12 mouse cellular contexts compared by ENCODE assay signal in the genomic region with DNA sequence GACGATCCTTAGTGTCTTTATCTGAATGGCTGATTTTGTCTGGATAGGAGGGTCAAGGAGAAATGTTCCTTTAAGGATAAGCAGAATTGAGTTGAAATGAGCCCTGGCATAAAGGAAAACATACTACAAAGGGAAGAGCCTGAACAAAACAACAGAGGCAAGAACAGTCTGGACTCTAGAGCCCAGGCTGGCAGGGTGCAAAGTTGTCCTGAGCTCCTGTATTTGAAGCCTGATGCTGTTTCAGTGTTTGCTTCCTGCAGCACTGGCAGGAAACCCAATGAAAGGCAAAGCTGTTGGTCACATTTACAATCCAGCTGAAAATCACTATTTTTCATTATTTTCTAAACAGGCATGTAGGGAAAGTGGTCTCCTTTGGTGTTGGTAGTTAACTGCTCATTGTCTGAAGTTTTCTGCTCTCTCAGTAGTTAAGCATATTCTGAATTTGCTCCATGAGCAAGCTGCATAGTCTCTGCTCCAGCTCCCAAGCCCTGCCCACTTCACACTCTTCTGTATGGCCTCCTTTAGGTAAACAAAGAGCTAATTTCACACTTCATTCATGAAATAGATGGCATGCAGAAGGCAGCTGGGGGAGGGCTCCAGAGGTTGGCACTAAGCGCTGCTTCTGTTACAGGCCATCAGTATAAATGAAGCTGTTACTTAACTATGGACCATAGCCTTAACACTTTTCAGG. TPM values are rescaled to one million over a fixed set of nuclear protein-coding genes. Genes with fewer than 3 reads are reported as not detected.
A peak's percentile ranks its signal among the peaks of the same experiment; 100 is the strongest.
DNase-seq lines count a peak whose midpoint lies in the region; ATAC-seq and TF ChIP-seq lines count a peak whose summit lies in the region.
"Had no signal": no experiment of that assay in that cellular context is flagged by ENCODE, and none has a peak within 500 bp of the region (broad histone marks: within the 10 kb centered on the region; RNA-seq: fewer than 3 reads in every experiment).

No protein-coding gene starts in this region.

- no peak for ATAC-seq in lung, postnatal 0 days
- ATAC-seq in forebrain, embryonic 16.5 days = peak; percentile 93
- peak; percentile 72; the same call in 1 of the 2 replicates for ATAC-seq in neural tube, embryonic 14.5 days (ENCODE audit: low read depth)
- ATAC-seq: intestine, embryonic 16.5 days had no signal

- peak; percentile 22 for DNase-seq in lung, postnatal 0 days (ENCODE audit: low spot score)
- DNase-seq in lung, postnatal 14 days = no peak
- no peak for DNase-seq in limb, embryonic 10.5 days (ENCODE audit: low spot score)
- no peak for DNase-seq in frontal cortex, postnatal 36 days (ENCODE audit: low spot score in 2 of 2)
- DNase-seq in cerebellum, postnatal 14 days = no peak
- DNase-seq: adrenal gland, postnatal 25 days; gastrocnemius, postnatal 25 days; left cerebral cortex, postnatal 4 days; right cerebral cortex, postnatal 14 days had no signal

- no peak for TF ChIP-seq EP300 in lung, postnatal 0 days (IDR thresholded peaks at IDR 0.05)

- no peaks in the 10 kb centered on the region for H3K36me3 ChIP-seq in lung, postnatal 0 days (ENCODE audit: insufficient read depth, low read length)
- no peaks in the 10 kb centered on the region for H3K36me3 ChIP-seq in forebrain, embryonic 16.5 days (ENCODE audit: control insufficient read depth, insufficient read depth)
- peaks cover 4% of the 10 kb centered on the region; the same call in 1 of the 2 replicates for H3K36me3 ChIP-seq in limb, embryonic 10.5 days
- H3K36me3 ChIP-seq in neural tube, embryonic 14.5 days (ENCODE audit: control insufficient read depth, insufficient read depth, low read length) = no peaks in the 10 kb centered on the region

- no peak overlapping the region for H3K9ac ChIP-seq in lung, postnatal 0 days (replicated peaks; ENCODE audit: low read depth)
- H3K9ac ChIP-seq in forebrain, embryonic 16.5 days (replicated peaks; ENCODE audit: low read depth, low read length) = no peak overlapping the region
- H3K9ac ChIP-seq in neural tube, embryonic 14.5 days (replicated peaks; ENCODE audit: low read depth, low read length) = no peak overlapping the region

- H3K4me3 ChIP-seq in lung, postnatal 0 days (ENCODE audit: low read depth, low read length) = no peak overlapping the region
- no peak overlapping the region for H3K4me3 ChIP-seq in forebrain, embryonic 16.5 days (replicated peaks; ENCODE audit: low read length)
- H3K4me3 ChIP-seq in limb, embryonic 10.5 days = no peak overlapping the region
- no peak overlapping the region for H3K4me3 ChIP-seq in neural tube, embryonic 14.5 days (ENCODE audit: low read depth, low read length)

- H3K9me3 ChIP-seq in lung, postnatal 0 days (ENCODE audit: low read length) = no peaks in the 10 kb centered on the region
- H3K9me3 ChIP-seq in forebrain, embryonic 16.5 days (ENCODE audit: control insufficient read depth, low read length) = no peaks in the 10 kb centered on the region
- H3K9me3 ChIP-seq in limb, embryonic 10.5 days (replicated peaks) = no peaks in the 10 kb centered on the region
- no peaks in the 10 kb centered on the region for H3K9me3 ChIP-seq in neural tube, embryonic 14.5 days (ENCODE audit: control insufficient read depth, low read length)

- H3K27ac ChIP-seq in lung, postnatal 0 days (ENCODE audit: low read length) = no peak overlapping the region
- no peak overlapping the region for H3K27ac ChIP-seq in forebrain, embryonic 16.5 days (ENCODE audit: low read length)
- peak overlapping the region; percentile 38 for H3K27ac ChIP-seq in limb, embryonic 10.5 days
- no peak overlapping the region for H3K27ac ChIP-seq in neural tube, embryonic 14.5 days (ENCODE audit: low read depth, low read length)

- WGBS in lung, postnatal 0 days = 40% methylated on average over 2 of the region's 2 CpGs
- WGBS in forebrain, embryonic 16.5 days = 49% methylated on average over 2 of the region's 2 CpGs
- 72% methylated on average over 2 of the region's 2 CpGs for WGBS in limb, embryonic 10.5 days
- 37% methylated on average over 2 of the region's 2 CpGs for WGBS in neural tube, embryonic 14.5 days

- H3K4me1 ChIP-seq in lung, postnatal 0 days (ENCODE audit: insufficient read depth, low read depth, low read length) = peaks cover 4% of the 10 kb centered on the region; the same call in 1 of the 2 replicates
- peaks cover 19% of the 10 kb centered on the region for H3K4me1 ChIP-seq in forebrain, embryonic 16.5 days (replicated peaks; ENCODE audit: control insufficient read depth, insufficient read depth, low read length)
- peaks cover 76% of the 10 kb centered on the region for H3K4me1 ChIP-seq in limb, embryonic 10.5 days
- H3K4me1 ChIP-seq in neural tube, embryonic 14.5 days (ENCODE audit: control insufficient read depth, insufficient read depth, low read length) = peaks cover 10% of the 10 kb centered on the region; the same call in 1 of the 2 replicates

- no peak for TF ChIP-seq CTCF in lung, postnatal 0 days (IDR thresholded peaks at IDR 0.05)

- H3K27me3 ChIP-seq in lung, postnatal 0 days (replicated peaks; ENCODE audit: insufficient read depth, low read length) = no peaks in the 10 kb centered on the region
- H3K27me3 ChIP-seq in forebrain, embryonic 16.5 days (replicated peaks; ENCODE audit: control insufficient read depth, insufficient read depth, low read length) = no peaks in the 10 kb centered on the region
- H3K27me3 ChIP-seq in limb, embryonic 10.5 days (ENCODE audit: low read depth, poor library complexity, severe bottlenecking) = no peaks in the 10 kb centered on the region
- H3K27me3 ChIP-seq in neural tube, embryonic 14.5 days (ENCODE audit: control insufficient read depth, insufficient read depth, low read length) = no peaks in the 10 kb centered on the region

- H3K4me2 ChIP-seq in lung, postnatal 0 days (replicated peaks; ENCODE audit: low read depth, low read length) = no peak overlapping the region
- no peak overlapping the region for H3K4me2 ChIP-seq in forebrain, embryonic 16.5 days (ENCODE audit: low read length)
- H3K4me2 ChIP-seq in neural tube, embryonic 14.5 days (ENCODE audit: low read depth, low read length) = no peak overlapping the region

RNA-seq across cellular contexts. Expression of a gene that starts 8.6 kb away (rescaled TPM):
- polyA plus RNA-seq in lung, postnatal 0 days (2015; fragmentation: Nextera tagmentation; extraction: Ambion mirVana) = 2.2 and 2.3 TPM in 2 replicates
- polyA plus RNA-seq in forebrain, embryonic 16.5 days (2015; fragmentation: Nextera tagmentation; extraction: Ambion mirVana) = 6.2 and 8.1 TPM in 2 replicates
- polyA plus RNA-seq in limb, embryonic 10.5 days (2016; fragmentation: Nextera tagmentation; extraction: Ambion mirVana) = 47.0 and 58.8 TPM in 2 replicates
- polyA plus RNA-seq in neural tube, embryonic 14.5 days (2014; fragmentation: Nextera tagmentation; extraction: Ambion mirVana) = 3.3 and 4.6 TPM in 2 replicates
